Mouse (Mus musculus) CD8-positive naive resting alpha-beta T cell, adult 2 months (primary cell): ENCODE data around the gene Morc2a.
A peak's percentile ranks its signal among the peaks of the same experiment; 100 is the strongest.

Source experiments
- DNase-seq, 2 experiments: peaks; one replicate each; pipeline ENCODE4 v3.0.0; 2022; ENCODE audit warnings: low read depth in 2 of 2, low spot score in 2 of 2

Gene Morc2a

DNA sequence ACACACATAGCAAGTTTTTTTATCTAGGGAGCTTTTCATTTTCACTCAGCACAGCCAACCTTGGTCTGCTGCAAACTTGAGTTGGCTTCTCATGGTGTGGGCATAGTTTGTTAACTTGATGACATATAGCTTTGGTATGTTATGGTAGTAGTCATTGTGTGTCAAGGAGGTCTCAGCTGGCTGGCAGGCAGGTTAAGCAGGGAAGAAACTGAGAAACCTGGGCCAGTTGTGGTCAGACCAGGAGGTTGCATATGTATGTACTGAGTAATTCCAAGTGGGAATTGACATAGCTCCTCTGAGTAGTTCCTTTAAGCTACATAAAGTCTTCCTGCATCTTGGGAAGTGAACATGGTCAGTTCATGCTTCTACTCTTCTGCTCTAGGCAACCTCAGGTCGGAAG is 35.2 kb downstream of the Morc2a start:
- DNase-seq, result no peak

DNA sequence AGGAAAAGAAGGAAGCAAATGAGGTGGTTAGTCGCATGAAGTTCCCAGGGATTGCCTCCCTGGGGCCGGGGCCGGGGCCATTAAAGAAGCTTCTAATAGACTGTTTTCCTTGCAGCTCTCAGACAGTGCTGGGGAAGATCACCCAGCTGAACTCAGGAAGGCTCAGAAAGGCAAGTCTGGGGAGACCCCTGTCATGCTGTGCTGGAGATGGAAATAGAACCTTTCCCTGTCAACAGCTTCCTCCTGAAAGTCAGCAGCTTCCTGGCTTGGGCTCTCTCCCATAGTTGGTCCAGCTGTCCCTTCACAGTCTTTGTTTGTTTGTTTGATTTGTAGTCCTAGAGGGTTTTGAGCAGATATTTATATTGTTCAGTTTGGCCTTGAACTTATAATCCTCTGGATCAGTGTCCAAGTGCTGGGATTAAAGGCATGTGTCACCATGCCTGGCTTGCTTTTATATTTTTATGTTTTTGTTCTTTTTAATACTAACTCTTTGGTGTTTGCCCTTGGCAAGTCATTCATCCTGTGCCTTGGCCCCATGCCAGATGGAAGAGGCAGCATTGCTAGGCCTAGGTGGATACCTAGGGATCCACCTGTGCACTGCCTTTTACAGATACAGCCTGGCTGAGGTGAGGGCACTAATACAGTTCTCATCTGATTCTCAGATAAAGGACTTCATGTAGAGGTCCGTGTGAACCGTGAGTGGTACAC is 35.9 kb downstream of the Morc2a start:
- no peak for DNase-seq

DNA sequence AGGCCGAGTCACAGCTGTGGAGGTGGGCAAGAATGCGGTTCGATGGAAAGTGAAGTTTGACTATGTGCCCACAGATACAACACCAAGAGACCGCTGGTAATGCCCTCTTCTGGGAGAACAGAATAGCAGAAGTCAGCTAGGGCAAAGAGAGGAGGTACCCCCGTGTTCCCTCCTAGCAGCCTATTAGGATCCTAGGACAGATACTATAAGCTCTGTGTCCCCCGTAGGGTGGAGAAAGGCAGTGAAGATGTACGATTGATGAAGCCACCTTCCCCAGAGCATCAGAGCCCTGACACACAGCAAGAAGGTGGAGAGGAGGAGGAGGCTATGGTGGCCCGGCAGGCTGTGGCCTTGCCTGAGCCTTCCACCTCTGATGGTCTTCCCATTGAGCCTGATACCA is 36.4 kb downstream of the Morc2a start:
- no peak for DNase-seq

DNA sequence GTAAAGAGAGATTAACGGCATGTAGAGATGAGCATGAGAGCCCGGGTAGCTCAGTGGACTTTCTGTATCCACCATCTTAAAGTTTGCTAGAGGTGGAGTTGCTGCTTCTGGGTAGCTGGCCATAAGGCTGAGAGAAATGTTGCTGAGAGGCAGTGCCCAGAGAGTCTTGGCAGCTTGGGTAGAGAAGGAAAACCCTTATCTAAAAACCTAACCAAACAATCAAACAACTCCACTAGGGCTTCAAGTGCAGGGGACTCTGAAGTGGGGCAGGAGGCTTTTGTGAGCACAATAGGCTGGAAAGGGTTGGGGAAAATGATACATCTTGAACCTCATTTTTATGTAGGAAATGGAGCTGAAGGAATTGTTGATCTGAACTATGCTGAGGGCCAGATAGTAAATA is 37.3 kb downstream of the Morc2a start:
- DNase-seq, result no peak

DNA sequence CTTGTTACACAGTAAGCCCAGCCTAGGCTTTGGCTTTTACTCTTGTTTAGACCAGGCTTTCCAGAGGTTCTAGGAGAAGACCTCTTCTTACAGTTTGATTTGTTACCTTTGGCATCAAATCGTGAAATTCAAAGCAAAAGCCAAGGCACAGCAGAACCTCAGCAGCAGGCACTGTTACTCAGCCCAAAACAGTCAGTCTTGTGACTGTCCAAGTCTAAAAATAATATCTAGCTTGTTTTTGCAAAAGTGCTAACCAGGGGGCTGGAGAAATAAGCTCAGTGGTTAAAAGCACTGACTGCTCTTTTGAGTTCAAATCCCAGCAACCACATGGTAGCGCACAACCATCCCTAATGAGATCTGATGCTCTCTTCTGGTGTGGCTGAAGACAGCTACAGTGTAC is 37.9 kb downstream of the Morc2a start:
- DNase-seq, result no peak

DNA sequence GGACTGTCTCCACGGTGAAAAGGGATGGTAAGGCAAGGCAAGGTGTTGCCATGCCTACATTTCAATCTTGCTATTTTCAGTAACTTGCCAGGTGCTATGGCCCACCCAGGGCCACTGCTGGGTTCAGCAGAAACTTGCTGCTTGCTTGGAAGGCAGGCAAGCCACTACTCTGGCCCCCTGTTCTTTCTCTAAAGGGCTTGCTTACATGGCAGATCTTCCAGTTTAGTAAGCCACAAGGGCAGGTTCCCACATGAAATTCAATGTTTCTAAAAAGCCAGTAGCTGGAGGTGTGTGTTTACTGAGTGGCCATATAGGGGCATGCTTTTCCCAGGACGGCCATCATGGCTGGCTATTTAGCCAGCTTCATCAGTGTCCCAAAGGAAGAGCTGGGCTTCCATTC is 42.8 kb downstream of the Morc2a start:
- no peak for DNase-seq

DNA sequence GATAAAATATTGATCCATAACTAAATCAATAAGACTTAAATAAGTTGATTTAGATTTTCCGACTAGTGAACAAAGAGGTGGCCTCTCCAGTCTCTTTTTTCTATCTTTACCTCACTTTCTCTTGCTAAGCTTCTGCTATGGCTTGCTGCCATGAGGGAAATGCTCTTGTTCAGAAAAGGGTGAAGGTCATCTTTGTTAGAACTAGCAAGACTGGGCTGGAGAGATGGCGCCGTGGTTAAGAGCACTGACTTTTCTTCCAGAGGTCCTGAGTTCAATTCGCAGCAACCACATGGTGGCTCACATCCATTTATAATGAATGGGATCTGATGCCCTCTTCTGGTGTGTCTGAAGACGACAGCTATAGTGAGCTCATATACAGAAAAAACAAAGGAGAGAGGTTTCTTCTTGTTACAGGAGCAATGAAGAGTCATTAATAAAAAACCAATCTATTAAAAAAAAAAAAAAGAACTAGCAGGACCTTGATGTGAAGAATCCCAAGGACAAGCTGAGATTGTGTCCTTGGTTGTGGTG is 47.2 kb downstream of the Morc2a start:
- DNase-seq, result no peak

DNA sequence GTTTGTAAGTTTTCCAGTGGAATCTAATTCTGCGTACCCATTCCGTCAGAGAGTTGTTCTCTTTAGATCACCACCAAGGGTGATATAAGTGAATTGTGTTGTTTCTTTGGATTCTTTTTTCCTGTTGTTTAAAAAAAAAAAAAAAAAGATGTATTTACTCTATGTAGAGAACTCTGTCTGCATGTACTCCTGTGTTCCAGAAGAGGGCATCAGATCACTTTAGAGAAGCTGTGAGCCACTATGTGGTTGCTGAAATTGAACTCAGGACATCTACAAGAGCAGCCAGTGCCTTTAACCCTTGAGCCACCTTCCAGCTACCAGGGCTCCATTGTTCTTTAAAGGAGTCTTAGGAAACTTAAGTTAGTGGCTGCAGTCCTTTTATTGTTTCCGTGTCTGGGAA is 48.5 kb downstream of the Morc2a start:
- DNase-seq, result no peak

DNA sequence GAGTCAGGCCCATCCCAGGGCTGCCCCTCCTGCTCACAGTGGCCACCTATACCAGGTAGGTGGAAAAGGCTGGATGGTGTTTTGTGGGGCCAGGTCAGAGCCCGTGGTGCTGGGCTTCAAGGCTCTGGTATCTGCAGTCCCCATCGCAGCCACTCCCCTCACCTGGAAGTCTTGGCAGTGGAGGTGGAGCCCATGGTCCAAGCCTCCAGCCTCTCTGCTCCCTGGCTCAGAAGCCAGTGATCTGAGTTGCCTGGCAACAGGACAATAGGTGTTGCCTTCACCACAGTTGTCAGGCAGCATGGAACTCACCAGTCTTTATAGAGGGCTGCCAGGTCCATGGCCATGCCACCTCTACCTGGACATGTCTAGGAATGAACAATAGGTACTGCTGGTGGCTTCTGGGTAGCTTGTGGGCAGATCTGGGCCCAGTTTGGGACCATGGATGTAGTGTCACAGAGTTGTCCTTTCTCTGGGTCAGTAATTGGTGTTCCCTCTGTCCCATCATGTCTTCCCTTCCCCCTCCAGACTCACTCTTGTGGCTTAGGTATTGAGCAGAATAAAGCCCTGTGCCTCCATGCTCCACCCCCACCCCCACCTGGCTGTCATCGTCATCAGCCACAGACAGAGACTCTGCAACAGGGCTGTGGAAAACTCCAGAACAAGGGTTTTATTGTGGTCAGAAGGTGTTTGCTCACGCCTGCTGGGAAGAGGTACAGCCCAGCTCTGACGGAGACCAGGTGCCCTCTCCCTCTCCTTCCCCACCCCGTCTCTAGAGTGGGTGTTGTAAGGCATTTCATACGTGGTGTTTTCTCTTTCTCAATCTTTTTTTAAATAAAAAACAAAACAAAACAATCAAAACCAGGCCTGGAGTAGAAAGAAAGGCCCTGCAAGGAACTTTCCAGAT is 54.4 kb downstream of the Morc2a start:
- no peak for DNase-seq

DNA sequence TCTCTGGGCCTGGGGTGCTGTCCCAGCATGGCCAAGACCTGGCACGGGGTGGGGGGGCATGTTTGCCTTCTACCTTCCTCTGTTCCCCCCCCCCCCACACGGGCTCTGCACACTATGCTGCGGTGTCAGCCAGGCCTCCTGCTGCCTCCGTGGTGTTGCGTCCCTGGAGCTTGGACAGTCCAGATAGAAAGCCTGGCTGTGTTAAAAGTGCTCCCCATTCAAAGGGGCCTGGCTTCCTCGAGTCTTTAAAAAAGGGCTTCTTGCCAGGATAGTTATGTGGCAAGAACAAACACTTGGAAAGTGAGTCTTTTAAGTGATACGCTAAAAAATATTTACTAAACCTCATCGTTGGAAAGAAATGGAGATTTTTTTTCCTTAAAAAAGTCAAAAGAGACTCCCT is 55.4 kb downstream of the Morc2a start:
- no peak for DNase-seq

DNA sequence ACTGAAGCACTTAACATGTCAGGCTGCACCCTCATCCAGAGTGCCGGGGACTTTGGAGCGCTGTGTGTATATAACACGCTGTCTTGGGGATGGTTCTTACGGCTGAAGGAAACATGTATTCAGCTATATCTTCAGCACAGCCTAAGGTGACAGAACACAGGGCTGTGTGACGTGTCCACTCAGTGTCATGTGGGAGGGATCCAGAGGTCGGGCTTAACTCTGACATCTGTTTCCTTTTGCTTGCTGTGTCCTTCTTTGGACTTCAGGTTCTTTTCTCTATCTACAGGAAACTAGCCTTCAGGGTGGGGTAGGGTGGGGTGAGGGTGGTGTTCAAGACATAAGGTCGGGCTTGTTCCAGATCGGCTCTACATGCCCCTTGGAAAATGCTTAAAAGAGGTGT is 58.1 kb downstream of the Morc2a start:
- DNase-seq, result no peak

DNA sequence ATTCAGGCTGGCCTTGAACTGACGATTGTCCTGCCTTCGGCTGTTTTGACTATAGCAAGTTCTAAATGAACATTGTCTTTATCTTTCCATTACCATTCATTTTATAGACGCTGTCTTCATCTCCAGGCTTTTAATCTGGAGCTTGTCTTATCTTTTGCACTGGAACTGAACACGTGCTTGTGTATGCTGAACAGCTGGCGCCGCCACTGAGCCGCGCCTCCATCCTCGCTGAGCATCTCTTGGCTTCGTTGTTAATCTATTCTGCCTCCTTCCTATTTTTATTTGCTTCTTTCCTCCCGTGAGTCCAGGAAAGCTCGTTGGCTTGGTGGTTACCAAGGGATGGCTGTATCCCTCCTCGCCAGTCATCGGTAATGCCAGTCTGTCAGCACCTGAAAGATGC is 61.2 kb downstream of the Morc2a start:
- DNase-seq, result no peak

DNA sequence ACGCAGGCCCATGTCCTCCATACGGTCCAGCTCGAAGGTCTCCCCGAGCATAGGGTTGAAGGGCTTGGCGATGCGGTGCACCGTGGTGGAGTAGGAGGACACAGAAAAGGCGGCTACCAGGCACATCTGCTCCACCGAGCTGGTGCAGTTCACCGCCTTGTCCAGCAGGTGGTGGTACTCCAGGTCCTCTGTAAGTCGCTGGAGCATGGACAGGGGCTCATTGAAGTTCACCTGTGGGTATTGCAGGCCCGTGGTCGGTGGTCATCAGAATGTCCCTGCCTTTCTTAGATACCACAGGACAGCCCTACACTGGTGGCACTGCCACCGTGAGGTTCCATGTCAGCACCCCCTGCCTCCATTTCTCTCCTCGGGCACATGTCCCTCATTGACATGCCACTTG is 65.5 kb downstream of the Morc2a start:
- DNase-seq, result peak in 1 of 2 experiments; percentile 25

DNA sequence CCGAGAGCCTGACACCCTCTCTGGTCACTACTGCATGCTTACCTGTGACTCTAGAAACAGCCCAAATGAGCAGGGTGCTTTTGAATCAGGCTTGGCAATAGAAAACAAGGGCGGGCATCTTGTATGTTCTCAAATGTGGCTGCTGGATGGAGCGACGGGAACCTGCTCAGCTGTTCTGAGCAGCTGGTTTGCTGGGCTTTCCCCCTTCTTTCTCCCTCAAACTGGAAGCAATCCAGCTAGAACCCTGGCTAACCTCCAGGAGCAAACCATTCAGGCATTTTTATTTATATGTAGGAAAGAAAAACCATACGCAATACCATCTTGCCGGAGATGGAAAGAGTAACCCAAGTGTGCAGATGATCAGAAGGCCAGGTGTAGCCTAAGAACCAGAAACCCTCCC is 67.7 kb downstream of the Morc2a start:
- DNase-seq, result no peak

DNA sequence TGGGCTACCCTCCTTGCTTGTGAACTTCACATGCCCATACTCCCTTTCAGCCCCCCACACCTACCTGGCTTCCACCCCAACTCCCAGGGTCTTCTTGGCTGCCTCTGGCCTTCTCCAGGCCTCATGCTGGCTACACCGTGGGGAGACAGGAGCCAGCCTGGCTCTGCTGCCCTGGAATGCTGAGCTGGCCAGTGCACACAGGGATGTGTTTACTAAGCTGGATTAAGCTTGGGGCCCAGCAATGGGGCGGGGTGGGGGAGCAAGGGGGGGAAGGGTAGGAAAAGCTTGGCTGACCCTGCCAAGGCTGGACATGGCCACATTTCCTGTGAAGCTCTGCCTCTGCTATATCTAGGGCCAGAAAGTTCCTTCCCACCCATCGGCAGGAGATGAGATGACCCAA is 73.0 kb downstream of the Morc2a start:
- DNase-seq, result no peak

DNA sequence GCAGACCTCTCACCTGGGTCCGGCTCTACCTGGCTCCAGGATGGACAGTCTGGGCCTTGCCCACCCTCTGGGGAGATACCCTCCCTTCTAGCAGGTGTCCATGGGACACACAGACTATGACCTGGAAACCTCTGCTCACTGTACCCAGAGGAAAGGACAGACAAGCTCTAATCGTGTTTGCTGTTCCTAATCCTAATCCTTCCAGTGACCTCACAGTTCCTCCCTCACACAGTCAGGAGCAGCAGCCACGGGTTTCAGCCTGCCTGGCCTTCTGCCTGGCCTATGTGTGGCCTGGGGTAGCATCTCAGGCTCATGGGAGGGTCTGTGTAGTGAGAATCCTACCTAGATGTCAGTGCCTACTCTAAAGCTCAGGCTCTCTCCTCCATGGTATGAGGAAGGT is 73.9 kb downstream of the Morc2a start:
- no peak for DNase-seq

DNA sequence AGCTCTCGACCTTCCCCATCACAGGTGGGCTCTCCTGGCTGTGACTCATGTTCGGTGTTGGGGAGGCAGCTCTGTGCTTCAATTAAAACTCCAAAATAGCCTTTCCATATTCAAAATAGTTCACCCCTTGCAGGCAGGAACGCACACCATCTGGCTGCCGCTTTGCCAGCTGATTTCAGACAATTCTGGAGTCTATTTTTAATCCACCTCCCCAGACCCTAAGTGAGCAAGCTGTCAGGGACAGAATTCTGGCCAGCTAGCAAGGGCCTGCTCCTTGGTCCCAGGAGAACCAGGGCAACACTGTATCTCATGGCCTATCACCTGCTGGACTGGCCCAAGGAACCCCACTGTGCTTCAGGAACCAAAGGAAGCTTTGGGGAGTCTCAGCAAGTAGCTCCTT is 74.9 kb downstream of the Morc2a start:
- DNase-seq, result no peak

DNA sequence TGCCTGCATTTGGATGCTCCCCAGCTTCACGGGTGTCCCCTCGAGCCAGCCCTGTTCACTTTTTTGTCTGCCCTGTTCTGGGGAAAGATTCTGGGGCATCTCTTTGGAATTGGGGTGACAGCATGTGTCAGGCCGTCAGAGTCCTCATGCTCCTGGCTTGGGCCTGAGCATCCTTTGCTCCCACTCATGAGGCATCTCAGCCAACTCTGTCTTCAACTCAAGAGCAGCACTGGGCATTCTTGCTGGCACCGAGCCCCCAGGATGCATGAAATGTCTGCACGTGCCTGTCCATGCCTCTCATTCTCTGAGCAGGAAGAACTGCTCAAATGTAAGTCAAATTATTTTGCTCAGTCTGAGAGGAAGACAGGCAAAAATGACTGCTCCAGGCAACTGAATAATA is 75.7 kb downstream of the Morc2a start:
- DNase-seq, result no peak

DNA sequence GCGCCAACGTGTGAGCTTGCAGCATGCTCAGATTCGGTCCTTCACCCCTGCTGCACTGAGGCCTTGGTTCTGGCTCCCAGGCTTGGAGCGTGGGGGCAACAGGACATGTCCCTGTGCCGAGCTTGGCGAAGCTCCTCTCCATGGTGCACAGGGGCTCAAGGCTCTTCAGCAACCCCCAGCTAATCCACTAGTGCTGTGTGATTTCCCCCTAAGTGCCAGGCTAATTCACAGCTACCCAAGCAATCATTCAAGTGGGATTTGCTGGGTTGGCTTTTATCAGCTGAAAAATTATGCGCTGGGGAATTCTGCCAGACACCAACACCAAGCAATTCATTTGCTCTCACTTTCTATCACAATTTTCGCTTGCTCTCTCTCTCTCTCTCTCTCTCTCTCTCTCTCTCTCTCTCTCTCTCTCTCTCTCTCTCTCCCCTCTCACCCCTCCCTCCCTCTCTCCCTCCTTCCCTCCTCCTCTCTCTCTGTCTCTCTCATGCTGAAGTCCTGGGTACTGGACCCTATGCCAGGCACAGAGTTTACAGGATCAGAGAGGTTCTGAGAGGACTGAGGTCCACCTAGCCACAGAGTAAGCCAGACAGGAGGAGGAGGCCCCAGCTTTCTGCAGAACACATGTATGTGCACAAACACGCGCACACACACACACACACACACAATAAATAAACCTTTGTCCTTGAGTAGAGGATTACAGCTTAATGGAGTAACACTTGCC is 76.5 kb downstream of the Morc2a start:
- no peak for DNase-seq

DNA sequence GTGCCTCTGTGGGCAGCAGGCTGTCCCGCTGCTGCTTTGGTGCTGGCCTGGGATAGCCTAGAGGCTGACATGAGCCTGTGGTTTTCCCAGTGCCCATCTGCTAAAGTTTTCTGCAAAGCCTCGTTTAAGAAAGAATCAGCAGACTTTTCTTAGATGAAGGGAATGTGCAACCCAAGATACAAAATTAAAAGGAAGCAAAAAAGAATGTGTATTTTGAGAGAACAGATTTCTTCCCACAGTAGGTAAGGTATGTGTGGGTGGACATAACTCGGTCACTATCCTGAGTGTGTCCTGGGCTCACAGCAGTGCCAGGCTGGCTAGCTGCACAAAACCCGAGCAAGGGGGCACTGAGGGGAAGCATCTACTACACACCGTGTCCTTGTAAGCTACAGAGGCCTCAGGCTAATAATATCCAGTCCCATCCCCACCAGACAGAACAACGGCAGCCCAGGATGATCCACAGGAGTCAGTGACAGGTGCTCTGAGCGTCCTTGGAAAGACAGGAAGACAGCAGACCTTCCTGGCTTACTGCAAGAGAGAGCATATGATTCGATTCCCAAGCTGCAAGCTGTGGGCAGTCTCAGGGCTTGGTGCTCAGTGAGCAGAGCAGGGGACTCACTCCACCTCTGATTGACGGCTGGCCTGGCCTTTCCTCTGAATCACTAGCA is 78.6 kb downstream of the Morc2a start:
- DNase-seq, result no peak

DNA sequence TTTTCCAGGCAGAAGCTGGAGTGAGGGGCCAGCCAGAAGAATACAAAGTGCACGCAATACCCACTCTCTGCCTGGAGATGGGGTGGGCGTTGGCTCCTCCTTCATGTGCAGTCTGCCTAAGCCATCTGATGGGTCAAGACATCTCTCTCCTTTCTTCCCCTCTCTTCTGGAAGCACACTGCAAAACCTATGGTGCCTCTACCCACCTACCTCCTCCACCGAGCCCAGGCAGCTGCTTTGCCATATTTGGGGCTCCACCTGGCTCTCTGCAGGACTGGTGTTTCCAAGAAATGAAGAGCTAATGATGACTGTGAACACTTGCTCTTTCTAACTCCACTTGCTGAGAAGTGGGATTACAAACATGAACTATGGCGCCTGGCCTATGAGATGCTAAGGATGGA is 82.5 kb downstream of the Morc2a start:
- DNase-seq, result no peak
